Mouse (Mus musculus): ENCODE results near the gene Ddx60.

Gene Ddx60

GRCm38 (mm10) chr8:61989464-61989863 lies 61.6 kb downstream of the Ddx60 start:
- no peak for DNase-seq

- no peak for DNase-seq
These were observed 64.9 kb downstream of the Ddx60 start for GRCm38 (mm10) chr8:61992796-61993195.

GRCm38 (mm10) chr8:61997125-61997524 lies 69.2 kb downstream of the Ddx60 start:
- DNase-seq, result no peak

- DNase-seq, result peak; percentile 10
These were observed 86.3 kb downstream of the Ddx60 start for GRCm38 (mm10) chr8:62014166-62014565.

GRCm38 (mm10) chr8:62014582-62014981 lies 86.7 kb downstream of the Ddx60 start:
- DNase-seq, result peak; percentile 3

- DNase-seq, result no peak
These were observed 106.5 kb downstream of the Ddx60 start for GRCm38 (mm10) chr8:62034351-62034750.

GRCm38 (mm10) chr8:62046809-62047208 lies 118.9 kb downstream of the Ddx60 start:
- peak; percentile 8 for DNase-seq

GRCm38 (mm10) chr8:62060357-62060756 lies 132.5 kb downstream of the Ddx60 start:
- no peak for DNase-seq

- no peak for DNase-seq
These were observed 140.4 kb downstream of the Ddx60 start for GRCm38 (mm10) chr8:62068305-62068704.

GRCm38 (mm10) chr8:62080195-62080802 lies 152.4 kb downstream of the Ddx60 start:
- peak; percentile 18 for DNase-seq

- DNase-seq, result no peak
These were observed 153.9 kb downstream of the Ddx60 start for GRCm38 (mm10) chr8:62081804-62082203.

Data from lung, postnatal 36 days (tissue).